Mouse (Mus musculus): ENCODE results near the gene Dyrk1a. TPM values are rescaled to one million over a fixed set of nuclear protein-coding genes. Genes with fewer than 3 reads are reported as not detected.

The Dyrk1a gene
- total RNA-seq, 2 experiments from 2014 or later, result 84.3 to 90.8 TPM

DNA sequence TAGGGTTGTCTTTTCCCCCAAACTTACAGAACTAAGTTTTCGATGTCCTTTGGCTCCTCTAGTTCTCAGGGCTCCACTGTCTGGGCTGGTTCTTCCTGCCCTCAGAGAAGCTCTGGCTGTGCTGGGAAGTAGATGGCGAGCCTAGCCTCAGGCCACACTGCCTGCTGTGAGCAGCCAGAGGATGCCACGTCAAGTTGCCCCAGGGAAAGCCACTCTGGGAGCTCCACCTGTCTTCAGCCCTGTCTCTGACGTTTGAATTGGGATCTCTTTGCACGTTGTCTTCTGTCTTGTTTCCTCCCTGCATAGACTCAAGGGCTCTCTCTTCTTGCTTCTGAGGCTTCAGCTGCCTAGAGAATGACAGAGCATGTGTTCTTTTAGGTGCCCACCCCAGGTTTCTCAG, 57.9 kb downstream of the Dyrk1a start:
- DNase-seq (ENCODE audit: extremely low spot score in 1 of 2, low spot score in 1 of 2), result no peak

DNA sequence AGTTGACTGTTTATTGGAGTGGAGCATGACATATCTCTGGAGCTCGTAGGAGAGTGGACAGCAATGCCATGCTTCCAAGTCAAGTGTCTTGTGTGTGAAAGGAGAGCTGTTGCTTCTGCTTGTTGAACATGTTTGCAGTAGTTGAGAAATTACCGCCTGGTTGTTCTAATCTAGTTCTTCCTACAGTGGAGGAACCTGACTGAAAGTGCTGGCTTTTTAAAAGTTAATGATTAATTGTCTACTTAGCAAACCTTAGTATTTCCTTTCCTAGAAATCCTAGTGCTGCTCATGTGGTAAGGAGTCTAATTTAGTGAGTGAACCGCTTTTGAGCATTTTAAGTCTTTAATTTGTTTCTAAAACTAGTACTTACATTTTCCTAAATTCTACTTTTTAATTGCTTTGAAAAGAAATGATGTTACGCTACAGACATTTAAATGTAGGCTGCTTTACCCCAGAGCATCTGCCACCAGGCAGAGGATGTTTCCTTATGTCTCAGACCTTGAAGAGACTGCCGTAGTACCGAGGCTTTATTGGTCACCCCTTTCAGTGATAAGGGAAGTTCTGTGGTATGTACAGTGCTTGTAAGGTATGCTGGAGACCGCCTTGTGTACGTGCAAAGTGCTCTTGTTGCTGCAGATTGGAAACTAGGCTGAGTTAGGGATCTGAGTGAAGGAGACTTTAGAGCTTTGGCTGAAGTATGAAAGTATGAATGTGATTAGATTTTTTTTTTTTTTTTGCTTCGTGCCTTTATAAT, 59.3 kb downstream of the Dyrk1a start:
- no peak for DNase-seq (ENCODE audit: extremely low spot score in 1 of 2, low spot score in 1 of 2)

DNA sequence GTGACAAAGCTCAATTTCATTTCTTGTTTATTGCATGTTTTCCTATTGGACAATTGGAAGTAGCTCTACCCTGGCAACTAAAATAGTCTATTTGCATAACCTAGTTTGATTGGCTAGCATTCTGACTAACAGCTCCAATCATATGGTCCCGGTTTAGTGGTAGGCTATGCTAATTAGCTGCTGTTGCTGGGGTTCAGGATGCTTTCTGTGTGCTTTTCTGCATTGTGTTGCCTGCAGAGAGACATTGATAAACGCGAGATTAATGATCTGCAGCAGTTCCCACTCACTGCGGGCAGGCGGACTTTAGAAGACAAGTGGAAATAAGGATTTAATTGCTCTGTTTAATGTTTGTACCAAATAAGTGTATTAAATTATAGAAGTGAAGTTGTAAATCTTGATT, 62.2 kb downstream of the Dyrk1a start:
- peak in 1 of 2 experiments; percentile 24 for DNase-seq (ENCODE audit: extremely low spot score in 1 of 2, low spot score in 1 of 2)

DNA sequence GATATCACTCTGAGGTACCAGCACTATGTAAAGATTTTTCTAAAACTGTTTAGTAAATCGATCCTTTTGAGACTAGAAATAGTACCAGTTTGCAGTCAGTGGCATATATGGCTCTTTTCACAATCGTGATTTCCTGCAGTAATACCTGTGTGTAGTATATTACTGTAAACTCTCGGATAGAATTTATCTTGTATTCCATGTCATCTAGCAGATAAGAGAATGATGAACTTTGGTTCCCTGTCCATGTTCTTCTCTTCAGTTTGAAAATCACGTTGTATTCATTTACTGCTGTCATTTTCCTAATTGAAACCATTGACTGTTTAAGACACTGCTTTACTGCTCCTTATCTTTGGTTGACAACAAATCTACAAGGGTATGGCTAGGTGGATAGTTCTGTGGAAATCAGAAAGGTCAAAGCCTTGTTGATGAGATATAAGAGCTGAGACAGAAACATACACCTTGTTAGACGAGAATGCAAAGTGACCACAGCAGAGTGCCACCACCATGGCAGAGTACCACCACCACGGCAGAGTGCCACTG, 62.7 kb downstream of the Dyrk1a start:
- DNase-seq (ENCODE audit: extremely low spot score in 1 of 2, low spot score in 1 of 2), result no peak

DNA sequence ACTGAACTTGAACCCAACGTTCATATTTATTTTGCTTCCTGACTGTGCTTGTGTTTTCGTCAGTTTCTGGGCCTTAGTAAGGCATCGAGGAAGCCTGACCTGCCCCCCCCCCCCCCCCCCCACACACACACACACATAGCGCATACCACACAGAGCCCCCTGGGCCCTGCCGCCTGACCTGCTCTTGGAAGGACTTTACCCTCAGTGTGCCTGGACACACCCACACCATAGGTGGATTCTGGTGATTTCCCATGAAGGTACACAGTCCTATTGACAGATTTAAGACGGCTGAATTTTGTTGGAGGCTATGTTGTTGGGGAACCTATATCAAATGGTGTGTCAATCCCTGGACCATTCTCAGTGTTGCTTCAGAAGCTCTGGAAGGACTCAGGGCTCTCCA, 63.2 kb downstream of the Dyrk1a start:
- DNase-seq (ENCODE audit: extremely low spot score in 1 of 2, low spot score in 1 of 2), result no peak

DNA sequence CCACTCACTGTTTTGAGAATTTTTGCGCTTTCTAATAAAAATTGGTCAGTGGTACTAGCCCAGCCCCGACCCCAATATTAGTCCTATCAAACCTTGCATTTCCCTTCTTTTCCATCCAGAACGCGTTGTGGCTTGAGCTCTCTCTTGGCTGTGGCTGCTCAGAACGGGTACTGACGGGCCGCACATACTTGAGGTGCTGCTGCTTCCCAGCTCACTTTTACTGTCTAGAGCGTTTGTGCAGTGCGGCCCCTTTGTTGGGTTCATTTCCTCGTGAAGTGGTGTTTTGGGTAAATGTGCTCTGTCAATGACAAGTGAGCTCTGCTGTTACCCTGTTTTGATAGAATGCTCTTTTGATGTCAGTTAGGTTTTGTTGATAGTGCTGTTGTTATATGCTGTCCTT, 67.6 kb downstream of the Dyrk1a start:
- DNase-seq (ENCODE audit: extremely low spot score in 1 of 2, low spot score in 1 of 2), result no peak

DNA sequence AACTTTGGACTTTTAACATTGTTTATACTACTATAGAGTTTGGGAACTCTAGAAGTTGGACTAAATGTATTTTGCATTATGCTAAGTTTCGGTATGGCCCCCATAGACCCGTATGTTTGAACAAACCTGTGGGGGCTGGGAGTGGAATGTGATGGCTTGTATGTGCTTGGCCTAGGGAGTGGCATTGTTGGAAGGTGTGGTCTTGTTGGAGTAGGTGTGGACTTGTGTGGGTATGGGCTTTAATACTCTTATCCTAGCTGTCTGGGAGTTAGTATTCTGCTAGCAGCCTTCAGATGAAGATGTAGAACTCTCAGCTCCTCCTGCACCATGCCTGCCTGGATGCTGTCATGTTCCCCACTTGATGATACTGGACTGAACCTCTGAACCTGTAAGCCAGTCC, 72.0 kb downstream of the Dyrk1a start:
- DNase-seq (ENCODE audit: extremely low spot score in 1 of 2, low spot score in 1 of 2), result no peak

DNA sequence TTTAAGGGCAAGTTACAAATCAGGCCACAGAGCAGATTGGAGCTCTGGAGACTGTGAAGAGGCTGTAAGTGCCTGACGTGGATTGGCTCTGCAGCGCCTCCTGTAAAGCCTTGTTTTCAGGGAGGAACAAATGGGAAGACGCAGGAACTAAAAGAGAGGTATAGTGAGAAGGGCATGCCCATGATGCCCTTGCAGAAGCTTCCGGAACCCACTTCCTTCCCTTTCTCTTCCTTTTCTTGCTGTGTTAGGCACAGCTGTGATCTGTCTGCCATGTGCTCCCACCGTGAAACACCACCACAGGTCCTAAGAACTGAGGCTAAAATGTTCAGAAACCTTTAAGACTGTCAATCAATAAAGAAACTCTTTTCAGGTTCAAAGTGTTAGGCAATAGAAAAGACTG, 77.3 kb downstream of the Dyrk1a start:
- DNase-seq (ENCODE audit: extremely low spot score in 1 of 2, low spot score in 1 of 2), result no peak

DNA sequence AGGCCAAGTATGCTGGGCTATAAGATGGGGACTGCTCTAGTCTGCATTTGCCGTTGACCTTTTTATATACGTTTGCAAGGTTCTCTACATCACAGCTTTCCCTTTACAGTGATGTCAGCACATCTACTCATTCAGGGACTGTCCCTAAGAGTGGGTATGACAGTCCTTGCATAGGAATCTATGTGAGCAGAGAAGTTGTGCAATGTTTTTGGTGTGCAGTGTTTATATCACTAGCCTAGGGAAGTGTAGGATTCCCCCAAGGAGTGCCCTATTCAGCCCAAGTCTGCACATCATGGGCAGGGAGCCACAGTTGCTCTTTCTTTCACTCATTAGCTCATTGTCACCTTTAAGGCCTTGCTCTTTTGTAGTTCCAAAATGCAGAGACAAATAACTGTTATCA, 78.1 kb downstream of the Dyrk1a start:
- no peak for DNase-seq (ENCODE audit: extremely low spot score in 1 of 2, low spot score in 1 of 2)

DNA sequence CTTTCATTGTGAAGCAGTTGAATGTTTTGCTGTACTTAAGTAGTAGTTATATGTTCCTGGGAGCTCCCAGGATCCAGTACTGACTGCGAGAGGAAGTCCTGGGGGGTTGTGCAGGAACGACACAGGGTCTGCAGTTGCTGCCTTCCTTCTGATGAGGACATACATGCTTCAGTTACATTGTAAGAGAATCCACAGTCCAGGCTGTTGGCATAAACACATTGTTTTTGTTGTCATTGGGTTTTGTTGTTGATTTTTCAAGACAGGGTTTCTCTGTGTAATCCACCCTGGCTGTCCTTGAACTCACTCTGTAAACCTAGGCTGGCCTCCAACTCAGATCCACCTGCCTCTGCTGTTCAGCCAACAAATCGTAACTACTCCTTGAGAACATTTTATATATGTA, 80.1 kb downstream of the Dyrk1a start:
- DNase-seq (ENCODE audit: extremely low spot score in 1 of 2, low spot score in 1 of 2), result no peak

DNA sequence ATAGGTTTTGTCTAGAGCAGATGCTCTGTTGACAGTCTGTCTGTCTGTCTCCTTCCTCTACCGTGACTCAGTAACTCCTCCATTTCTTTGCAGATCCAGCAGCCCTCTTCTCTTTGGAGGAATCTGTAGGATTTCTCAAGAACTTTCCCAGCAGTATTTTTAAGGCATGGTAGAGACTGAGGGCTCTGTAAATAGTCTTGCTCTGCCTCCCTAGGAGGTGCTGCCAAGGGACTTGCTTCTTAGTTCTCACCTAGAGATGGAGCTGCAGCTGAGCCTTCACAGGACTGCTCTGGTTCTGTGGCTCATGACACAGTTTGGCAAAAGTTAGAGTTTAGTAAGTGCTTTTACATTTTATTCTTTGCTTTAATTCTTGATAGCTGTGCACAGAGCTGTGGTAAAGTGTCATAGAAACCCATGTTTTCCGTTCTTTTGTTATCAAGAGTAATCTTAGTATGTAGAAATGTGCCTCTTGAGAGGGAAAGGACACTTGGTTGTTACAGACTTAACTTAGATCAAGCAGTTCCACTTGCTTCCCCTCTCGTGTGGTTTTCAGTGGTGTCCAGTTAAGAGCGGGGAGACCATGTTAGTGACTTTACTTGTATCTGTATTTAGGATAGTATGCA, 82.4 kb downstream of the Dyrk1a start:
- no peak for DNase-seq (ENCODE audit: extremely low spot score in 1 of 2, low spot score in 1 of 2)

DNA sequence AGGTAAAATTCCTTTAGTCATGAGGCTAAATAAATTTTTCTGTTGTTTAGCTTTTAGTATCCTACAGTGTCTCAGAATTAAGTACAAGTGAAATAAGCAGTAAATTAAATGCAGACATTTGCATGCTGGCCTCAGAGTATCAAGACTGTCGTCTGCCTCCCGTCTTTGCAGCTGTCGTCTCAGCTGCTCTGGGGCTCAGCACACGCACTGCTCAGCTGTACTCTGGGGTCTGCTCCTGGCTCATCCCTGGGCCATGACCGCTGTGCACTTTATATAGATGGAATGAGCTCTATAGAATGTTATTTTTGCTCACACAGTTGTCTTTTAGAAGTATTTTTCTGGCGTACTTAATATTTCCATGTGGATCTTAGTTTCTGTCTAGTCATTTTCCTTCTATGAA, 85.3 kb downstream of the Dyrk1a start:
- DNase-seq (ENCODE audit: extremely low spot score in 1 of 2, low spot score in 1 of 2), result no peak

DNA sequence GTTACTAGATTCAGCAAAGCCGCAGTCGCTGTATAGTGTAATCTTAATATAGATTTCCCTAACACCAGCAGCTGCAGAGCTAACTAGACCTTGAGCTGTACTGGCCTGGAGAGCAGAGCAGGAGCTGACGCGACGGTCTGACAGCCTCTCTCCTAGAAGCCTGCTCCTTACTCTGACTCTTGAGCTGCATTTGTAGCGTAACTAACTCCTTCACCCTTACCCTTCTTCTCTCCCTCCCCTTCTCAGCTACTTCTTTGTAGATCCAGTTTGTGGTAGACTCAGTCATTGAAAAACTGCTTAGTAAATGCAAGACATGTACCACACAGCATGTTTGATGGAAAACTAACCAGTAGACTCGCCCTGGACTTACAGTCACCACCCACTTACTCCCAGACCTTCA, 87.1 kb downstream of the Dyrk1a start:
- no peak for DNase-seq (ENCODE audit: extremely low spot score in 1 of 2, low spot score in 1 of 2)

DNA sequence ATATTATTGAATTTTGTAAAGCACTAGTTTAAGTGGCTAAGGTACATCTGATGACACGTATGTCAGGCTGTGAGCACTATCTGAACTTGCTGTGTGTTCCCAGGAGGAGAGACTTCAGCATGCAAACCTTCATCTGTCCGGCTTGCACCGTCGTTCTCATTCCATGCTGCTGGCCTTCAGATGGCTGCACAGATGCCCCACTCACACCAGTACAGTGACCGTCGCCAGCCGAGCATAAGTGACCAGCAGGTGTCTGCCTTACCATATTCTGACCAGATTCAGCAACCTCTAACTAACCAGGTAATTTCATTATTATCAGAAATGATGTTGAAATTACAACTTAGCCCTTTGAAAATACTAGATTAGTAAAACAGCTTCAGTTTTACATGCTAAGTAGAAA, 89.6 kb downstream of the Dyrk1a start:
- DNase-seq (ENCODE audit: extremely low spot score in 1 of 2, low spot score in 1 of 2), result no peak

DNA sequence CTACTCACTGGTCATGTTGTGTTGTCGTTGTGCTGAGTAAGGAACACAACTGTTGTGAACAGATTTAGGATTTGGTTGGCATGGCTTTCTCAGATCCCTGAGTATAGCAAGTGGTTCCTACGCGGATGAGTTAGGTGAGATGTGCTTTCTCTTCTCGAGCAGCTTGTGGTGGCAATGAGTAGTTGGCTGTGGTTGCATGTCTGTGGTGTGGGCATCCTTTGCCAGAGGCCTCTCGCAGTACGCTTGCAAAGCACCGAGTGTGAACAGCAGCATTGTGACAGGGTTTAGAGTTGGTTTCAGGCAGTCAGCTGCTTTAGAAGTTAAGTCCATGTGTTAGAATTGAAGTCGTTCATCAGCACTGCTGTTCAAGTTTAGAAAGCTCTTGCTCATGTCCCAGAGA, 90.4 kb downstream of the Dyrk1a start:
- no peak for DNase-seq (ENCODE audit: extremely low spot score in 1 of 2, low spot score in 1 of 2)

DNA sequence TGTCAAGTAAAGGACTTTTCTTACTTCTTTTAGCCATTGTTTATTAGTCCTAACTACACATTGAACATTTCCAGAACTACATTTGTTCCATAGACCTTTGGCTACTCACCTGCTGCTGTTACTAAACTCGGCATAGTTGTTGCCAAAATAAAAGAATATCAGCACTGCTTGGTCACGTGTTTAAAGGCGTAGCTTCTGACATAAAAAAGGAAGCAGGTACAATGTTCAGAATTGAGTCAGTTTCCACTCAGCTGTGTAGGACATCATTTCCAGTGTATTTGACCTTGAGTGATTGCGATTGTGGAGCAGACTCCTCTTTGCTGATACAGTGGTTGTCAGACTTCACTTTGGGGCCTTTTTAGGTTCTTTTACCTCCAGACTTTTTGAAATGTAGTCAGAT, 97.7 kb downstream of the Dyrk1a start:
- DNase-seq (ENCODE audit: extremely low spot score in 1 of 2, low spot score in 1 of 2), result no peak

DNA sequence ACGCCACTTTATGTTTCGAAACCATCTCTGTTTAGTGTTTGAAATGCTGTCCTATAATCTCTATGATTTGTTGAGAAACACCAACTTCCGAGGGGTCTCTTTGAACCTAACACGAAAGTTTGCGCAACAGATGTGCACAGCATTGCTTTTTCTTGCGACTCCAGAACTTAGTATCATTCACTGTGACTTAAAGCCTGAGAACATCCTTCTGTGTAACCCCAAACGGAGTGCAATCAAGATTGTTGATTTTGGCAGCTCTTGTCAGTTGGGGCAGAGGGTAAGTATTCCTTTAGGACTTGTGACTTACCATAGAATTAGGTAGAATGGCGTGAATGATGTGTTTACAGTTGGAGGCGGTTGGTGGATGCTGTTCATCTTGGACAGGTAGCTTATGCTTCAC, 101.5 kb downstream of the Dyrk1a start:
- no peak for DNase-seq (ENCODE audit: extremely low spot score in 1 of 2, low spot score in 1 of 2)

DNA sequence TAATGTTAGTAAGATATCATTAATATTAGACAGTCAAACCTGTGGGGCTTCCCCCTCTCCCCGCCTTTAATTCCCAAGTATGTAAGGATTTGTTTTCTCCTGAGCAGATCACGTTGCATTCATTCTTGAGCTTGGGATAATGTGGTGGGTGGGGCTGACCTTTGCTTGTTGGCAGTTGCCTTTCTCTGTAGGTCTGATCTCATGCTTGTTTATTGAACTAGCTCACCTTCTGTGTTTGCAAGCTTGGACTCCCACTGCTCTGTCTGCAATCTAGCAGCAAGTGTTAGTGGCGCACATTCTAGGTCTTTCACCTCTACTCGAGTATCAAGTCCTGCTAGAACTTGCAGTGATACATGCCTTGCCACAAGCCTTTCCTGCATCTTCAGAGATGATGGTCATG, 111.1 kb downstream of the Dyrk1a start:
- DNase-seq (ENCODE audit: extremely low spot score in 1 of 2, low spot score in 1 of 2), result no peak

DNA sequence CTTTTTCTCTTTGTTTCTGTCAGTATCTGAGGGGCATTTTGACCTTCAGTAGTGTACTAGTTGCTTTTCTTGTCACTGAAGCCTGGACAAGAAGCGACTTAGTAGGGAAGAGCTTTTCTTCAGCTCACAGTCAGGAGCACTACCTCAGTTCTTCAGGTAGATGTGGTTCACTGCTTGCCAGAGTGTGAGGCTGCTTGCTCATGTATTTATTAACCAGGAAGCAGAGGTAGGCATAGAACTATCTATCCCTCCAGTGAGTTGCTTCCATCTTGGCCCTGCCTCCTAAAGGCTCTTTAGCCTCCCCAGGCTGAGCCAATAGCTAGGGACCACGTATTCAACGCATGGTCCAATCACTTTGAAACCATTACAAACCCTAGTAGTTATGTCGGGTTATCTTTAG, 112.0 kb downstream of the Dyrk1a start:
- DNase-seq (ENCODE audit: extremely low spot score in 1 of 2, low spot score in 1 of 2), result no peak

DNA sequence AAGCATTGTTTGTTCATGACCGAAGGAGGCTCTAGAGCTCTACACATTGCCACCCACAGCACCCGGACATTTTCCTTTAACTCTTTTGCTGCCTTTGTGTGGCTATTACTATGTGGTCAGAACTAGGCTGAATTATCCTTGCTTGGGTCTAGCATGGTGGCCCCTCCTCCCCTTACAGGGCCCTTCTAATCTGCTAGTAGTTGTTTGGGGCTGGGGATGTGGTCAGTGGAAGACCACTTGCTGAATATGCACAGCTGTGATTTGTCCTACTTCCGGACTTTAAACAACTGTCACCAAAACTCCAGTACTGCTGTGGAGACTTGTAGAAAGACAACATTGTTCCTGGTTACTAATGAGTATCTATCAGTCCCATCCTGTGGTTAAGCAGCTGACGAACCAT, 114.2 kb downstream of the Dyrk1a start:
- no peak for DNase-seq (ENCODE audit: extremely low spot score in 1 of 2, low spot score in 1 of 2)

DNA sequence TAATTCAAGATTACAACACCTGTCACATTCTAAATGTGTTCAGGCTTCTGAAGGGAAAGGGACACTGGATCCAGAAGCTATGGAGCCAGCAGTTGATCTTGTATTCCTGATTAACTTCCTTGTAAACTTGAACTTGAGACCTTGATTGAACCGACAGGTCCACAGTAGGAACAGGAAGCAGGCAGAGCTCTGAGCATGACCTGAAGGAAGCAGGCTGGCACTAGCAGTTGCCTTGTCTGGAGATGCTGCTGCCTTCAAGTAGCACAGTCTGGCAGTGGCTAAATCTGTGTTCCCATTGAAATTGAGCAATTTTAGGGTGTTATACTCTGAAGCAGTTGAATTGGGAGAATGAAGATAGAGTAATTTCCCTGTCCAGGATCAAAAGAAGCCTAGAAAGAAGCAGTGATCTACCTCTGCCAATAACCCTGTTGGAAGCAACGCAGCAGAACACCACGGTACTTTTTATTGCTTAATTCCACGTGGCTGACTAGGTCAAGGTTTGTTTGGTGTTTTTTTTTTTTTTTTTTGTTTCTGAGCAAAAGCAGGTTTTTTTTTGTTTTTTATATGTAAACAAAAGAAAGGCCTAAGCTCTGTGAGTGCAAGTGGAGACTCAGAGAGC, 124.0 kb downstream of the Dyrk1a start:
- no peak for DNase-seq (ENCODE audit: extremely low spot score in 1 of 2, low spot score in 1 of 2)

DNA sequence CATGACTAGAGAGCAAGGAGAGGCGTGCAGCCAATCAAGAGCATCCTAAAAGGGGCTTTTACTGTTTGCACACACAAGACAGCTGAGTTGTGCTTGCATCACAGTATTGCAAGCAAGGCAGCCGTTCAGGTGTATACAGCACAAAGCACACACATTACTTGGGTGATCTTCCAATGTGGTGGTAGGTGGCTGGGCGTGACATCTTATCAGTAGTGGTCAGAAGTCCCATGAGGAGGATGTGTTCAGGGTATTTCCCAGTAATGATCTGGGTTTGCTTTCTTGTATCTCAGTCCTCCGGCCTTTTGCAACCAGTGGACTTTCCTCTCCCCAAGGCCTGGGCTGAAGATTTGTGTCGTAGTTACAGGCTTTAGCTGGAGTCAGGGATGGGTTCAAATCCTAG, 127.7 kb downstream of the Dyrk1a start:
- DNase-seq (ENCODE audit: extremely low spot score in 1 of 2, low spot score in 1 of 2), result no peak
